Mouse (Mus musculus): ENCODE results near the gene Cd177. TPM values are rescaled to one million over a fixed set of nuclear protein-coding genes. Genes with fewer than 3 reads are reported as not detected.
"Not testable (repeated sequence)": the region's sequence is repeated elsewhere in the genome, so short reads cannot be mapped to it uniquely, and the experiment has no call there.

Gene Cd177
- total RNA-seq (2021): under 1 TPM in 1 of 2 experiments, not detected in 1; 0.19 TPM
- long read RNA-seq, experiment 1: 0 reads
- long read RNA-seq, experiment 2: 0 reads

DNA sequence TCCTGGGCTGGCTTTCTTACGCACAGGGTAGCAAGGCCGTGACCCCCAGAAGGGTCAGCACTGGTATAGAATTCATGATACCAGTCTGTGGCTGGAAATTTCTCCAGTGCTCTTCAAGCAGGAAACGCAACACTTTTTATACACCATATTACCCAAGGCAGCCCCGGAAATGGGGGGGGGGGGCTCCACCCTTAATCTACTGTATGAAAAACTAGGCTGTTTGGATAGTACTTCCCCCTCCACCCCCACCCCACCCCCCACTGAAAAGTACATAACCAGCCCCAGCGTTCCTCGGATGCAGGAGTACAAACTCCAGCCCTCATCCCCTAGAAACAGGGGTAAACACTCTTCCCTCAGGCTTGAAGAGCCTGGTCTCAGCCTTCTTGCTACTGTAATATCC lies at the start of gene Cd177:
Cd177 (minus strand) TSS at position 101 of the 400 bp plus-strand sequence.
- DNase-seq (ENCODE audit: low spot score in 2 of 2): no peak

DNA sequence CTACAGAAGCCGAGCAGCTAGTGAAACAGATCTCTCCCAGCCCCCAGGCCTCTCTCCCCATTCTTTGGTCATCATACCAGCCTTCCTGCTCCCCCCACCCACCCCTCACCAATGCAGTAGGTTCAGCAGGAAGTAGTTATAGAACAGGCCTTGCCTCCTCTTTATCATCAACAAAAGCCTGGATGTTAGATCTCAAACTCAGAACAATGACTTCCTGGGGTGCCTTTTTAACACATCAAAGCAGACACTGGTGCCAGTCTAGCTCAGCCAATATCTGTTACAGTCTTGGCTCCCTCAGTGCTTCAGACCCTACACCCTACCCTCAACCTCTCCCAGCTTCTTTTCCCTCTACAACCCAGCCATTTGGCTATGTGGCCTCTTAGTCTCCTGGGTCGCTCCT lies 48.9 kb upstream of the Cd177 start:
- DNase-seq (ENCODE audit: low spot score in 2 of 2): no peak

DNA sequence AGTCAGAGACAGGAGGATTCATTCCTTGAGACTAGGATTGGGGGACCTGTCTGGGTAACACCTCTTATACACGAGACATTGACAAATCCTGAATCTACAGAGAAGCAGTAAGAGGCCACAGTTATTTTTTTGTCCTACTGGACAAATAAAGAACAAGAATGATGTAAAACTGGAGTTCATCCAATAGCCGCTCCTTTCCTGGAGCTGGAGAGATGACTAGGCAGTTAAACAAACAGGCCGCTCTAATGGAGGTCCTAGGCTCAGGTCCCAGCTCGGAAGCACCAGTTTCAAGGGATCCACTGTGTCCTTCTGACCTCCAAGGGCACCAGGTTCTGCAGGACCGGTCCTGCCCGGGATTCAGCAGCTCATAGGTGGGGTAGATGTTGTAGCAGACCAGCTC lies 44.7 kb upstream of the Cd177 start:
- DNase-seq (ENCODE audit: low spot score in 2 of 2): no peak

DNA sequence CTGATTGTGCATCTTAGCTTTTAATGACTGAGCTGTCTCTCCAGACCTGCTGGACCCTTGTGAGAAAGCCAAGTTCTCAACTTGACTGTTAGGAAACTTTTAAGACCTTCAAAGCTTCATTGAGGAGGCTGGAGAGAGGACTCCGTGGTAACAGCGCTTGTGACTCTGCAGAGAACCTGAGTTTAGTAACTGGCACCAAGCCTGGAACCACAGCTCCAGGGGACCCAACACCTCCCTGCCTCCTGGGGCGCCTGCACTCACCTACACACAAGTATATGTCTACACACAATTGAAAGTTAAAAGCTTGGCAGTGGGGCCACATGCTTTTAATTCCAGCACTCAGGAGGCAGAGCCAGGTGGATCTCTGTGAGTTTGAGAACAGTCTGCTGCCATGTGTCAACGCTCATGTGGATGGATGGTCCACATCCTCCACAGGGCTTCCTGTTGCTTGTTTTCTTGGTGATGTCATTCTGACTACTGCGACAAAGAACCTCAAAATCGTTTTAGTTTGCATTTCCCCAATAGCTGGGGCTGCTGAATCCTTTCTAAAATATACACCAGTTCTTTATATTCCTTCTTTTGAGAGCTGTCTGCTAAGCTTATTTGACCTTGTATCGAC lies 42.1 kb upstream of the Cd177 start:
- no peak for DNase-seq (ENCODE audit: low spot score in 2 of 2)

DNA sequence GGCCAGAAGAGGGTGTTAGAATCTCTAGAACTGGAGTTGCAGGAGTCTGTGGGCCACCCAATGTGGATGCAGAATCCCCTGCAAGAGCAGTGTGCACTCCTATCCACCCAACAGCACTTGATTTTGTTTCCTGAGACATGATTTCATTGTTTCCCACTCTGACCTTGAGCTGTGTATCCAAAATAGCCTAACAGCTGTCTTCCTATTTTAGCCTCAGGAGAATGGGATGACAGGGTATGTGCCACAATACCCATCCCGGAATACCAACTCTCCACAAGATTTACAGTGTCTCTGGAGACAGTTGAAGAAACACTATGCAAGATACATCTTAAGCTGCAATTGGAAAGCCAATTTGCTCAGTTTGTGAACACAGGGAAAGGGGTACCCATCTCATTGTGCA lies 37.8 kb upstream of the Cd177 start:
- DNase-seq (ENCODE audit: low spot score in 2 of 2): no peak

DNA sequence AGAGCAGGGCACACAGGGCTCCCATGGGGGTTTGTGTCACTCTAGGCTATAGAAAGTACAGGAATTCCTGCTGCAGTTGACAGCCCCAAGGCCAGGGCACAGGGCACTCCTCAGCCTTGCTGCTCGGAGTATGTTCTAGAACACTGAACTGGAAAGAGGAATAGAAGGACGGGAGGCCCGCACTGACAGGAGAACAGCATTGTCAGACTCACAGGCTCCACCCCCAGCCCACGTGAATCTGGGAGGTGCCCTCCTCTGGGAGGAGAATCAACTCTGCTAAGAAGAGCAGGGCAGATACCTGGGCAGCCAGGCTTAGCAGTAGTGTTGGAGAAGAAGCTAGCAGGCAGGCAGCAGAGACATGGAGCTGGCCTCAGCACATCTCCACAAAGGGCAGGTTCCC lies 16.8 kb upstream of the Cd177 start, which contains the start of gene Ceacam10:
Ceacam10 (plus strand) TSS at position 289 of the 400 bp plus-strand sequence.
- not testable (repeated sequence) for DNase-seq (ENCODE audit: low spot score in 2 of 2)

DNA sequence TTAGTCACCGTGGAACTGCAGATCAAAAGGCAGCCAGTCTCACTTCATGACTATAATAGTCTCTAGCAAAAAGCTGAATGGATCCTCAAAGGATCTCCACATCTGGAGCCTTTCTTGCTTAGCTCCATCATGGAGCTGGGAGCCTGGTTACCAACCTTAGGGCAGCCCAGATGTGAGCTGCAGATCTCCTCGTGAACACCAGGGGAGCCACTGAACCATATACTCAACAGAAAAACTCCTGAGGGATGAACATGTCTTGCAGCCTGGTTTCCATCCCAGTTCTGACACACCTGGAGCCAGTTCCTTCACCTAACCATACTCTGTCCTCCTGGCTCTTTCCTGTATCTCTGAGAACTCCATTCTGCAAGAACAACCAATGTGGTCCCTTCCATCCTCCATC lies 16.0 kb upstream of the Cd177 start:
- no peak for DNase-seq (ENCODE audit: low spot score in 2 of 2)

DNA sequence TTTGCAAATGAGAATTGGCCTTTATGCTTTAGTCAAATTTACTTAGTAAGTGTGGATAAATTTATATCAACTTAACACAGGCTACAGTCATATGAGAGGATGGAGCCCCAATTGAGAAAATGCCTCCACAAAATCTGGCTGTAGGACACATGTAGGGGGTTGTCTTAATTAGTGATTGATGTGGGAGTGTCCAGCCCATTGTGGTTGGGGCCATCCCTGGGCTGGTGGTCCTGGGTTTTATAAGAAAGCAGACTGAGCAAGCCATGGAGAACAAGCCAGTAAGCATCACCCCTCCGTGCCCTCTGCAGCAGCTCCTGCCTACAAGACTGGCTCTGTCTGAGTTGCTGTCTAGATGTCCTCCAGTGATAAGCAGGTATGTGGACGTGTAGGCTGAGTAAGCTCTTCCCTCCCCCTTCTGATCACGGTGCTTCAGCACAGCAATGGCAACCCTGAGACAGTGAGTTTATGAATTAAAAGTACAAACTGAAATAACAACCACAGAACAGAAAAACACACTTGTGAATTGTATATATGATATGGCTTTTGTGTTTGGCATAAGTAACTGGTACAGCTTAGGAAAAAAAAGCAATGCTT lies 13.9 kb upstream of the Cd177 start:
- no peak for DNase-seq (ENCODE audit: low spot score in 2 of 2)

DNA sequence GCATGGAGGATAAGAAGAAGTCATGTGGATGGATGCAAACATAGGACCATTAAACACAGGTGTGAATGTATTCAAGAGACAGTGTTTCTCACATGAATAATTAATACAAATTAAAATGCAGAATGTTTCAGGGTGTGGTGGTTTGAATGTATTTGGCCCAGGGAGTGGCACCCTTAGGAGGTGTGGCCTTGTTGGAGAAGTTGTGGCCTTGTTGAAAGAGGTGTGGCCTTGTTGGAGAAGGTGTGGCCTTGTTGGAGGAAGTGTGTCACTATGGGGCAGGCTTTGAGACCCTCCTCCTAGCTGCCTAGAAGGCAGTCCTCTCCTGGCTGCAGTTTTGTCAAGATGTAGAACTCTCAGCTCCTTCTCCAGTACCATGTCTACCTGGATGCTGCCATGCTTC lies 11.2 kb upstream of the Cd177 start:
- DNase-seq (ENCODE audit: low spot score in 2 of 2): no peak

DNA sequence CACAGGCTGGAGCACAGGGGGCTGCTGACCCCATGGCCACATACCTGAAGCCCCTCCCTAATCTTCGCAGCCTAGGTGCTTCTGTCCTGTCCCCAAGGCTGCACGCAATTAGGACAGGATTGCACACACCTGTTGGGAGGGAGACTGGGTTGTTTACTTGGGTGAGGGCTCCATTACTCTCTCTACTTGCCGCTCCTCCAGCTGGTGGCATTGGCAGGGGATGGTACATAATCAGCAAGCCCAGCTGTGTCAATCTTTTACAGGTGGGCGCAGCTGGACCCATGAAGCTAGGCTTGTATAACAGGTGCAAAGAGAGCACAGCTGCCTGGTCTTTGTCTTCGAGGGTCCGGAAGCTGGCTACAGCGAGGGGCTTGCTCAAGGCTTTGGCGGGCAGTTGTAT lies 2.5 kb upstream of the Cd177 start:
- no peak for DNase-seq (ENCODE audit: low spot score in 2 of 2)

DNA sequence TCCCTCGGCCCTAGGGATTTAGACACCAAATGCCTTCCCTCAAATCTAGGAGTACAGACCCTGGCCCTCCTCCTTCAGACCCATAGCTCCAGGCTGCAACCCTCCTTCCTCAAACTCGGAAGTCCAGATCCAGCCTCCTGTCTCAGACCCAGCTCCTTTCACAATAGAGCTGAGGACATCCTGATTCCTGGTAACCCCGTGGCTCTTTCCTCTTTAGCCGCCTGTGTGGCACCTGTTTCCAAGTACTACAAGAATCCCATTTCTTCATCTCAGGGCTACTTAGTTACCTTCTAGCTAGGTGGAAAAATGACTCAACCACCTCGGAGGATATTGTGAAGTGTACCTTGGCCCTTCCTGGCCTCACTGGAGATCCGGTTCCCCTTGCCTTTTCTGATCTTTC lies 1.1 kb upstream of the Cd177 start:
- no peak for DNase-seq (ENCODE audit: low spot score in 2 of 2)

DNA sequence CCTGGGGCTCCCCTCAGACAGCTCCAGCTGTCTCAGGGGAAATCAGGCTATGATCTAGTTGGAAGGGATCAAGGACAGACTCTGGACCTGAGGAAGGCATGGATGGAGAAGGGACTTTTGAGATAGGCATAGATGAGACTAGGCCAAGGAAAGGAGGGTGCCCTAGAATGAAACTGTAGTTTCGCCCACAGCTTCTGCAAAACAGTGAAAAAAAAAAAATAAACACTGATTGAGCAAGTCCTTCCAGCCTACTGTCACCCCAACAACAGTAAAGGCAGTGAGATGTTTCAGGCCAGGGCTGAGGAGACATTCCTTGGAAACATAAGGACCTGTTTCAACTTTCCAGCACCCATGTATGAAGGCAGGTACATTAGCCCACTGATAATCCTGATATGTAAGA lies 1.6 kb downstream of the Cd177 start:
- no peak for DNase-seq (ENCODE audit: low spot score in 2 of 2)

DNA sequence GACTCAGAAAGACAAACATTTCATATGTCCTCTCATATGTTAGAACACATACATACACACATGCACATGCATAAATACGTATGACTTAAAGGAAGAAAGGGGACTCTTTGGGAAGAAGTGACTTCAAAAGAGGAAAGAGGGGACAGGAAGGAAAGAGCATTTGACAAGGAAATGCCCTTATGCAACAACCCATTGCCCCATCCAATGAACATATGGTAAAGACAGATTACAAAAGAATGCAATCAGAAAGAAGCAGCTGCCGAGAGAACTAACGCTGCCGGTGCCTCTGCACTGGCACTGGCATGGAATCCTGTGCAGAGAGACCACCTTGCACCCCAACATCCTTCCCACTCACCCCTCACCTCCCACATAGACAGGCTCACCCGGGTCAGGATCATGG lies 6.6 kb downstream of the Cd177 start:
- no peak for DNase-seq (ENCODE audit: low spot score in 2 of 2)

DNA sequence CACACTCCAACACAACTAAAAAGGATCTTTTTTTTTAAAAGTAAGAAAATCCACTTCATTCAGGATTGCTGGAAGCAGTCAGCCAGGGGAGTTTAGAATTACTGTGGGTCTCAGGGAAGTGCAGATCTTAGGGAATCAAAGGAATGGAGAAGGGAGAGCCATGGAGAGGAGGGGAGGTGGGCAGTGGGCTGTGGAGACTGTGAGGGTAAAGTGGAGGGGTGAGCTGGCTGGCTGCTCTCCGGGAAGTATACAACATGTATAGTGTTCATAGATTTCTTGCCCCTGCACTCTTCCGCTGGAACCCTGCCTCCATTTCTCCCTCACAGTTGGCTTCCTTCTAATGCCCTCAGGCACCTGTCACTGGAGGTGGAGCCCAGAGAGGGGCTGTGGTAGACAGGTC lies 8.5 kb downstream of the Cd177 start:
- no peak for DNase-seq (ENCODE audit: low spot score in 2 of 2)

DNA sequence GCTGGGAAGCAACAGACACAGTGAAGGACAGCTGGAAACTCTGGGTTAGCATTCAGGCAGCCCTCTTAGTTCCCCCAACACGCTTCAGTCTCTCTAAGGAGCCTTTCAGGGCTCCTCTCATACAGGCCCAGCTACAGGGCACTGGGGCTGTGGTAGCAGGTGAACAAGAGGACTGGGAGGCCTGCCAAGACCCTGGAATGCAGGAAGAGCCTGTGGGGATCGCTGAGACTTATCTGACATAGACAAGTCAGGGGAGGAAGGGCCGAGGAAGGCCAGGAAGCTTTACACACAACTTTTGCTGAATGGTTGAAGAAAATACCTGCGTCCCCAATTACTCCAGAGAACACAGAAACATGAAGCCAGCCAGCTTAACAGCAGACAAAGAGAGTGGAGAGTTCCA lies 9.4 kb downstream of the Cd177 start:
- no peak for DNase-seq (ENCODE audit: low spot score in 2 of 2)

DNA sequence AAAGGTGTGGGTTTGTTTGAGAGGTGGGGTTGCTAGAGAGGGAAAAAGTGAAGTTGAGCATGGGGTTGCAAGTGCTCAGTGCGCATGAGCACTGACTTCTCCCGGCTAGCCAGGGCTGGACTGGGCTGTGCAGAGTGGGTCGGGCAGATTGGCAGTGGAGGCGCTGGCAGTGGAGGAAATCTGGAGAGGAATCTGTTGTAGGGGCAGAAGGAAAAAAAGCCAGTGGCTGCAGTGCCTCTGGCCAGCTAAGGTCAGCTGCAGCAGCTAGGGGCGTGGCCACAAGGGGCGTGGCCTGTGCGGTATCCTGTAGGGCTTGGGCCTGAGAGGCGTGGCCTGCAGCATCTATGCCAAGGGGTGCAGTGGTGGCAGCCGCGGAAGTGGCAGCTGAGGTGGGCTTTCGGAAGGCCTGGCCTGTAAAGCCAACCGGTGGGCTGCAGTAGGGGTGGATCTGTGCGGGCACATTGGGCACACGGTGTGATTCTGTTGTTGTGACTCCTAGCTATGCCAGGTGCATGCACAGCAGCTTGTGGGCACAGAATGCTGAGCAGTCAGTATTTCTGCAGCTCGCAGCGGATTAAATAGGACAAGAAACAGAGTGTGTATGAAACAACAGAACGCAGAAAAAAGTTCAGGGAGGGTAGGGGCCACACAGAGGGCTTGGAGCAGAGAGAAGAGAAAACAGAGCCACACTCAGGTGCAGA lies 24.0 kb downstream of the Cd177 start:
- no peak for DNase-seq (ENCODE audit: low spot score in 2 of 2)

DNA sequence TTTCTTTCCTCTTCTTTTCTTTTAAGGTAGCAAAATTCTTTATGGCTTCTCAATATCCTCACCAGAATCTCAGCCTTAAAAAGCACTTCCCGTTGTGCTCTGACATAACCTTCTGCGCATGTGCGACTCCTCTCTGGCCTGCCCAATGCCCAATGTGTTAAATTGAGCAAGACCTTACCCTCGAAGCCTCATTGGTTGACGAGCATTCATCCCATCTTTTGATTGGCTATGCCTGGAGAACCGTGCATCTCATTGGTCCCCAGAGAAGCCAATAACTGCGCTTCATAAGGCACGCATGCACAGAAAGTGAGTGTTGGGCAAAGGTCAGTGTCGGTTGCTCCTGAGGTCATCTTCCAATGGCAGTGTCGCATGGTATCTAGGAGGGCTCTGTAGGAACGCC lies 33.3 kb downstream of the Cd177 start, which contains the start of gene Gm4763:
Gm4763 (minus strand) TSS at position 101 of the 400 bp plus-strand sequence.
- DNase-seq (ENCODE audit: low spot score in 2 of 2): not testable (repeated sequence)

DNA sequence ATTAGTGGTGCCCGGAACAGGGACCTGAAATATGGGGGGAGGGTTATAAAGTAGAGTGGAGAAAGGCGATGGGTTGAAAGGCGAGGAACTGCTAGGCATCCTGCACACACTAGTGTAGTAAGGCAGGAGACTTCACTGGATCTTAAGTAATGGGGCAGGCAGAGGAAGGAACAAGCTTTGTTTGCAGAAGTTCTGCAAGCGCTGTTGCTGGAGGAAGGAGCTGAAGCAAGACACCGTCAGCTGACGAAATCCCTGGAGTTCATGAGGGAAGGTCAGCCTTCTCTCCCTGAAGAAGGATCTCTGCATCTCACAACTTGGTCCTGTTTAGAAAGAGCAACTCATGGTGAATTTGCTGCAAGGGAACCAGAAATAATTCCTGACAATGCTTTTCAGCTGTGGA lies 45.1 kb downstream of the Cd177 start:
- no peak for DNase-seq (ENCODE audit: low spot score in 2 of 2)

DNA sequence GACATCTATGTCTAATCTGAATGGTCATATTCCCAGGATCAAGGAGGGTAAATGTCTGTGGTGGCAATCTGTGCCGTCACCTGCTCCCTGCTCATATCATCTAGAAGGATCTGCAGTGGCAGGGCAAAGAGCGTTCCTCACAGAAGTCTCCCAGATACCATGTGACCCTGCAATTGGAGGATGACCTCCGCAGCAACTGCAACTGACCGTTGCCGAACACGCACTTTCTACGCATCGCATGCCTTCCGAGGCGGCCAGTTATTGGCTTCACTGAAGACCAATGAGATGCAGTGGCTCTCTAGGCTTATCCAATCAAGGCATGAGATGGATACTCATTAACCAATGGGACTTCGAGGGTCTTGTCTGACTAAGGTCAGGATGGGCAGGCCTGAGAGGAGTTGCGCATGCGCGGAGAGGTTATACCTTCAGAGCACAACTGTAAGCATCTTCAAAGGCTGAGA lies 51.2 kb downstream of the Cd177 start, which contains the start of gene BC049730:
BC049730 (plus strand) TSS at position 411 of the 461 bp plus-strand sequence.
- DNase-seq (ENCODE audit: low spot score in 2 of 2): no peak

DNA sequence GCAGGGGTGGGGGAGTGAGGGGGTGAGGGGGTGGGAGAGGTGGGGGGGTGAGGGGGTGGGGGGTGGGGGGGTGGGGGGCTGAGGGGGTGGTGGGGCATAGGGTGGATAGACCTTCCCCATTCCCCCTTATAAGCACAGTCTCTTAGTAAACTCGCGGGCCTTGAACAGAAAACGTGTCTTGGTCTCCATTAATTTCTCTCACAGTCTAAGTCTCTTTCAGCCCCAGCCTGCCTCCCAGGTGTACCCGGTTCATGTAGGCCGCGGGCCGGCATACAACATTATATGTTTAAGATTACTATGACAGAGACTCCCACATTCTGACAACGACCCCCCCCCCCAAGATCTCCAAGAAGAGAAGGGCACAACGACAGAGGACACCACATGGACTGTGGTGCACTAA lies 57.3 kb downstream of the Cd177 start:
- DNase-seq (ENCODE audit: low spot score in 2 of 2): not testable (repeated sequence)

DNA sequence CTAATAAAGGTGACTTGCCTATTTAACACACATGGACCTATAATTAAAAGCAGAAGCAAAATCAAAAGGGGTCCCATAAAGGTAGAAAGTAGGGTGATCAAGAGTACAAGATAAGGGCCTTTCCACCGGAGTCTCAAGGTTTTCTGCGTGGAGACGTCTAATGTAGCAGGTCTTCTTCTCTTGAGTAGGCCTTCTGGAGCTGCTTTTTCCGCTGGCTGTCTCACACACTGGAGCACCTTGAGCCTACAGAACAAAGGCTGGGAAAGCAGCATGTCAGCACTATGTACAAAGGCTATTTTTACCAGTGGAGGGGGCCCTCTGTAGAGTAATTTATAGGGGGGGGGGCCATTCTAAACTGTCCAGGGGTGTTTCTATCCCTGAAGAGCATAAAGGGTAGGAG lies 62.2 kb downstream of the Cd177 start:
- not testable (repeated sequence) for DNase-seq (ENCODE audit: low spot score in 2 of 2)
